Mouse (Mus musculus) ES-Bruce4 (cell line): ENCODE results near the gene Mrpl48.

ENCODE experiments used
- CTCF ChIP-seq: IDR thresholded peaks from one replicate; pipeline ENCODE4 v1.8.1; 2011; ENCODE audit warnings: low read depth, low read length
- EP300 ChIP-seq: IDR thresholded peaks from 2 replicates; pipeline ENCODE4 v1.6.1; 2011; ENCODE audit warnings: low read depth, low read length; ENCODE audit not compliant: insufficient read depth
- POLR2A ChIP-seq: IDR thresholded peaks from one replicate; pipeline ENCODE4 v1.8.1; 2011; ENCODE audit warnings: low read length; ENCODE audit not compliant: insufficient read depth

GRCm38 (mm10) chr7:100496371-100496770, 111.7 kb downstream of the Mrpl48 start:
- TF ChIP-seq CTCF (no peak), POLR2A (no peak), EP300 (no peak)
